Mouse (Mus musculus): Measurements from ENCODE around the gene Tnni1. TPM values are rescaled to one million over a fixed set of nuclear protein-coding genes. Genes with fewer than 3 reads are reported as not detected.

The Tnni1 gene
- 0.53 and 1.0 TPM in 2 replicates for polyA plus RNA-seq (2011; ENCODE audit: insufficient read depth, insufficient read length, low read depth, missing spikeins)

GRCm38 (mm10) chr1:135778780-135779535 lies at the start of gene Tnni1:
TSS of gene Tnni1 (plus strand) at chr1:135779434.
- H3K9ac ChIP-seq (ENCODE audit: low read depth, poor library complexity, severe bottlenecking): peak within 1 kb of the TSS; percentile 19; the same call in 1 of the 2 replicates
- H3K27me3 ChIP-seq (ENCODE audit: control insufficient read depth, insufficient read depth, low read length, poor library complexity, severe bottlenecking): no peaks in the 10 kb centered on the region
- H3K9me3 ChIP-seq (replicated peaks; ENCODE audit: control insufficient read depth, insufficient read depth, low read length, poor library complexity, severe bottlenecking): no peaks in the 10 kb centered on the region
- no peak within 1 kb of the TSS for H3K27ac ChIP-seq (ENCODE audit: insufficient read depth, low read length)
- H3K36me3 ChIP-seq (ENCODE audit: control insufficient read depth, insufficient read depth, low read length, poor library complexity, severe bottlenecking): no peaks in the 10 kb centered on the region
- peaks cover 1% of the 10 kb centered on the region for H3K4me1 ChIP-seq (ENCODE audit: control insufficient read depth, insufficient read depth, low read length)
- TF ChIP-seq CTCF (IDR thresholded peaks at IDR 0.05; ENCODE audit: low read depth, low read length) (no peak), EP300 (IDR thresholded peaks at IDR 0.05; ENCODE audit: insufficient read depth, low read depth, low read length) (peak; percentile 74; the same call in 1 of the 2 replicates), POLR2A (IDR thresholded peaks at IDR 0.05; ENCODE audit: insufficient read depth, low read length) (no peak)
- peak within 1 kb of the TSS; percentile 20; the same call in 1 of the 2 replicates for H3K4me3 ChIP-seq (ENCODE audit: low read depth, low read length)

DNA sequence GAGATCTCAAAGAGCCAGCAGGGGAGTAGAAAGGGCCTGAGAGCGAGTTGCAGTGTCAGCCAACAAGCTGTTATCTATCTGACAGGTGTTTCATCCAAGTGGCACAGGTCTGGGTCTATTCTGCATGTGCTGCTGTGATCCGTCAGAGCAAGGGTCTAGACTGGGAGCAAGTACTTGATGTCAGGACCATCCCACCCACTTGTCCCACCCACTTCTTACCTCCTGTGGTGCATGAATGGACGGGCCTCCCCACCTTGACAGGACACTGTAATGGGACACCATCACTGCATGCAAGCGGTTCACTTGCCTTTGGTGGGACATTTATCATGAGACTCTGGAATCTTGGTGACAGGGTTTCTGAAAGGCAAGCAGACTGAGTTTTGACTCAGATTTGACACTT lies 49.4 kb upstream of the Tnni1 start:
- Histone ChIP-seq H3K27me3 (ENCODE audit: control insufficient read depth, insufficient read depth, low read length, poor library complexity, severe bottlenecking) (no peaks in the 10 kb centered on the region), H3K9ac (ENCODE audit: low read depth, poor library complexity, severe bottlenecking) (peak overlapping the region; percentile 63), H3K27ac (ENCODE audit: insufficient read depth, low read length) (no peak overlapping the region), H3K4me1 (ENCODE audit: control insufficient read depth, insufficient read depth, low read length) (peaks cover 12% of the 10 kb centered on the region), H3K9me3 (replicated peaks; ENCODE audit: control insufficient read depth, insufficient read depth, low read length, poor library complexity, severe bottlenecking) (no peaks in the 10 kb centered on the region), H3K36me3 (ENCODE audit: control insufficient read depth, insufficient read depth, low read length, poor library complexity, severe bottlenecking) (no peaks in the 10 kb centered on the region), H3K4me3 (ENCODE audit: low read depth, low read length) (peak overlapping the region; percentile 76; the same call in 1 of the 2 replicates)
- no peak for TF ChIP-seq CTCF (IDR thresholded peaks at IDR 0.05; ENCODE audit: low read depth, low read length)
- no peak for TF ChIP-seq POLR2A (IDR thresholded peaks at IDR 0.05; ENCODE audit: insufficient read depth, low read length)
- TF ChIP-seq EP300 (IDR thresholded peaks at IDR 0.05; ENCODE audit: insufficient read depth, low read depth, low read length): no peak

GRCm38 (mm10) chr1:135730296-135730695 lies 48.9 kb upstream of the Tnni1 start:
- Histone ChIP-seq H3K27me3 (ENCODE audit: control insufficient read depth, insufficient read depth, low read length, poor library complexity, severe bottlenecking) (no peaks in the 10 kb centered on the region), H3K9ac (ENCODE audit: low read depth, poor library complexity, severe bottlenecking) (no peak overlapping the region), H3K9me3 (replicated peaks; ENCODE audit: control insufficient read depth, insufficient read depth, low read length, poor library complexity, severe bottlenecking) (no peaks in the 10 kb centered on the region), H3K4me3 (ENCODE audit: low read depth, low read length) (no peak overlapping the region), H3K36me3 (ENCODE audit: control insufficient read depth, insufficient read depth, low read length, poor library complexity, severe bottlenecking) (no peaks in the 10 kb centered on the region), H3K4me1 (ENCODE audit: control insufficient read depth, insufficient read depth, low read length) (peaks cover 12% of the 10 kb centered on the region), H3K27ac (ENCODE audit: insufficient read depth, low read length) (peak overlapping the region; percentile 34; the same call in 1 of the 2 replicates)
- TF ChIP-seq EP300 (IDR thresholded peaks at IDR 0.05; ENCODE audit: insufficient read depth, low read depth, low read length) (no peak), POLR2A (IDR thresholded peaks at IDR 0.05; ENCODE audit: insufficient read depth, low read length) (no peak), CTCF (IDR thresholded peaks at IDR 0.05; ENCODE audit: low read depth, low read length) (no peak)

GRCm38 (mm10) chr1:135731393-135731792 lies 47.8 kb upstream of the Tnni1 start:
- peaks cover 13% of the 10 kb centered on the region for H3K4me1 ChIP-seq (ENCODE audit: control insufficient read depth, insufficient read depth, low read length)
- H3K9ac ChIP-seq (ENCODE audit: low read depth, poor library complexity, severe bottlenecking): no peak overlapping the region
- no peaks in the 10 kb centered on the region for H3K9me3 ChIP-seq (replicated peaks; ENCODE audit: control insufficient read depth, insufficient read depth, low read length, poor library complexity, severe bottlenecking)
- TF ChIP-seq POLR2A (IDR thresholded peaks at IDR 0.05; ENCODE audit: insufficient read depth, low read length) (no peak), CTCF (IDR thresholded peaks at IDR 0.05; ENCODE audit: low read depth, low read length) (no peak), EP300 (IDR thresholded peaks at IDR 0.05; ENCODE audit: insufficient read depth, low read depth, low read length) (no peak)
- no peak overlapping the region for H3K4me3 ChIP-seq (ENCODE audit: low read depth, low read length)
- no peaks in the 10 kb centered on the region for H3K36me3 ChIP-seq (ENCODE audit: control insufficient read depth, insufficient read depth, low read length, poor library complexity, severe bottlenecking)
- H3K27ac ChIP-seq (ENCODE audit: insufficient read depth, low read length): no peak overlapping the region
- H3K27me3 ChIP-seq (ENCODE audit: control insufficient read depth, insufficient read depth, low read length, poor library complexity, severe bottlenecking): no peaks in the 10 kb centered on the region

GRCm38 (mm10) chr1:135731897-135732684 lies 47.1 kb upstream of the Tnni1 start:
- Histone ChIP-seq H3K9ac (ENCODE audit: low read depth, poor library complexity, severe bottlenecking) (no peak overlapping the region), H3K4me3 (ENCODE audit: low read depth, low read length) (no peak overlapping the region), H3K36me3 (ENCODE audit: control insufficient read depth, insufficient read depth, low read length, poor library complexity, severe bottlenecking) (no peaks in the 10 kb centered on the region), H3K27me3 (ENCODE audit: control insufficient read depth, insufficient read depth, low read length, poor library complexity, severe bottlenecking) (no peaks in the 10 kb centered on the region), H3K4me1 (ENCODE audit: control insufficient read depth, insufficient read depth, low read length) (peaks cover 13% of the 10 kb centered on the region), H3K9me3 (replicated peaks; ENCODE audit: control insufficient read depth, insufficient read depth, low read length, poor library complexity, severe bottlenecking) (no peaks in the 10 kb centered on the region), H3K27ac (ENCODE audit: insufficient read depth, low read length) (no peak overlapping the region)
- no peak for TF ChIP-seq POLR2A (IDR thresholded peaks at IDR 0.05; ENCODE audit: insufficient read depth, low read length)
- TF ChIP-seq CTCF (IDR thresholded peaks at IDR 0.05; ENCODE audit: low read depth, low read length): no peak
- TF ChIP-seq EP300 (IDR thresholded peaks at IDR 0.05; ENCODE audit: insufficient read depth, low read depth, low read length): no peak
